Mouse (Mus musculus) C2C12 (cell line): ENCODE measurements at regions not wholly inside any gene's neighbourhood (a gene's known extent, or its start where the extent isn't known, plus 50 kb on each side); places are given as distances from the start of the nearest gene placed in this dataset.

Experiments
- H3K27me3 ChIP-seq: one replicate; pipeline ENCODE4 v1.6.1; 2011; ENCODE audit not compliant: control insufficient read depth, insufficient read depth, insufficient read length
- H3K36me3 ChIP-seq: one replicate; pipeline ENCODE4 v1.6.1; 2011; ENCODE audit not compliant: control insufficient read depth, insufficient read depth
- H3K4me3 ChIP-seq: one replicate; pipeline ENCODE4 v1.5.1; 2011; ENCODE audit warnings: mild to moderate bottlenecking, control low read depth; ENCODE audit not compliant: poor library complexity, insufficient read depth, severe bottlenecking
- H3K79me2 ChIP-seq: one replicate; pipeline ENCODE4 v1.6.1; 2011; ENCODE audit not compliant: control insufficient read depth, insufficient read depth
- H3K79me3 ChIP-seq: one replicate; pipeline ENCODE4 v1.6.1; 2011; ENCODE audit warnings: low read depth, control low read depth
- H3ac ChIP-seq: one replicate; pipeline ENCODE3; 2011; ENCODE audit warnings: low read depth; ENCODE audit not compliant: control insufficient read depth, insufficient read length
- CEBPB ChIP-seq: IDR thresholded peaks from one replicate; pipeline ENCODE4 v1.6.1; 2011; ENCODE audit warnings: low read depth, mild to moderate bottlenecking, control low read depth, moderate library complexity
- CTCF ChIP-seq: IDR thresholded peaks from one replicate; pipeline ENCODE4 v1.5.1; 2011; ENCODE audit not compliant: control insufficient read depth, insufficient read depth, insufficient read length
- FOSL1 ChIP-seq: IDR thresholded peaks from one replicate; pipeline ENCODE4 v1.8.0; 2011; ENCODE audit warnings: mild to moderate bottlenecking, low read length; ENCODE audit not compliant: poor library complexity, insufficient read depth, severe bottlenecking
- MAX ChIP-seq: IDR thresholded peaks from one replicate; pipeline ENCODE4 v1.6.1; 2011; ENCODE audit warnings: mild to moderate bottlenecking, control low read depth
- MYOD1 ChIP-seq: IDR thresholded peaks from one replicate; pipeline ENCODE4 v1.6.1; 2011; ENCODE audit warnings: low read depth; ENCODE audit not compliant: control insufficient read depth, insufficient read length
- MYOG ChIP-seq: IDR thresholded peaks from one replicate; pipeline ENCODE4 v1.6.1; 2011; ENCODE audit not compliant: control insufficient read depth, insufficient read length; ENCODE audit errors: extremely low read depth
- USF1 ChIP-seq: IDR thresholded peaks from one replicate; pipeline ENCODE4 v1.6.1; 2011; ENCODE audit warnings: low read depth, mild to moderate bottlenecking, control low read depth, moderate library complexity

DNA sequence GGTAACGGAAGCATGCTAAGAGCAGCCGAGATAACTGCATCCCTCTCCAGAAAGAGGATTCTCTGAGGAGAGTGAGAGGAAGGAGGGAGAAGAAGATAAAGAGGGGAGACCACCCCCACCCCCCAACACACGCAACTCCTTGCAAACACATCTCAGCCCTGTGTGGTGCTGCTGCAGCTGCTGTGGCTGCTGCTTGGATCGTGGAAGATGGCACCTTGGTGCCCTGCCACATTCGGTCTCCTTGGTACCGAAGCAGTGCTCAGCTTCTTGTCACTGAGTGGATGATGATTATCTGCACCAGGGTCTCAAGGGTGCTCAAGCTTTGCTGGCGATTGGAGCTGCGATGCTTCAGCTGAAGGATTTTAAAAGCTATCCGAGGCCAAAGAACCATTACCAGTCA lies 204.7 kb downstream of the Bcl11a start:
- H3K27me3 ChIP-seq = no peaks in the 10 kb centered on the region
- H3K4me3 ChIP-seq = no peak overlapping the region
- H3K36me3 ChIP-seq = no peaks in the 10 kb centered on the region
- TF ChIP-seq MAX (no peak), CEBPB (no peak), CTCF (no peak), MYOG (no peak), MYOD1 (no peak), FOSL1 (no peak), USF1 (no peak)
- no peak overlapping the region for H3ac ChIP-seq
- no peaks in the 10 kb centered on the region for H3K79me3 ChIP-seq
- H3K79me2 ChIP-seq = no peaks in the 10 kb centered on the region

DNA sequence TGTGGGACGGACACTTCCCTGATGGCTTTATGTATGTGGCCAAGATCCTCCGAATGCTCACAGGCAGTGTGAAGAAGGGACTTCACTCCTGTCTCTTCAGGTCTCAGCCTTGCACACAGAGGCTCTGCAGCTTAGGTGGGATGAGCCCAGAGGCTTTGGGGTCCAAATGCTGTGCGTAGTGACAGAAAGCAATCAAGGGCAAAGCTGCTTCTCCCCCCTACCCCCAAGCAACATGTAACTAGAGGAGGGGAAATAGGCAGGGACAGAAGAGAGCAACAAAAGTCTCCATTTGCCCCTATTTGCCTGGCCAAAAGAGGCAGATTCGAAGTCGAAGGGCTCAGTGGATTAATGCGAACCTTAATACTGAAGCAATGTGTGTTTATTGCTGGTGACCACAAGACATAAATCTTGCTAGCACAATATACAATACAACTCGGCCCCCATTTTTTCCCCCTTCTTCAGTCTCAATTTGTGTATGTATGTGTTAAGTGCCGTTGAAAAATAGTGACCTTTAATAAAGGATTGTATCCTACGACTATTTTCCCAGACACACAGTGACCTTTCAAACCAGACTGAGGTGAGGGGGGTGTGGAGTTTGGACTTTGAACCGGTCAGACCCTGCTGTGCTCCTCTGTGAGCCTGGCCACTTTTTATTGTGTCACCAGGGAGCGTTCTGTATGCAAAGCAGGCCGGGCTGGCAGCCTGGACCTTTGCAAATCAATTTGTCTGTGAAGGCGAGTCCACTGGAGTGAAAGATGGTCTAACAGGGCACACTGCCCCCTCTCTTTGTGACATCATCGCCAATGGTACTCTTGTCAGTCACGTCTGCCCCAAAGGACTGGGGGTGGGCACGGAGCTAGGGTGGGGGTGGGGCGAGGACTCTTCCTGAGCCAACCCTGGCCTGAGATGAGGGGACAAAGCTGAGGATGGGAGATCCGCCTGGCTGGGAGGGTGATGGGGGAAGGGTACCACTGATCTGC lies 208.6 kb downstream of the Bcl11a start:
- no peak for TF ChIP-seq MYOD1
- TF ChIP-seq FOSL1 = no peak
- TF ChIP-seq CEBPB = no peak
- TF ChIP-seq MAX = no peak
- no peak for TF ChIP-seq MYOG
- no peak for TF ChIP-seq CTCF
- no peak for TF ChIP-seq USF1
- Histone ChIP-seq H3K27me3 (no peaks in the 10 kb centered on the region), H3K36me3 (no peaks in the 10 kb centered on the region), H3K79me3 (no peaks in the 10 kb centered on the region), H3K4me3 (no peak overlapping the region), H3K79me2 (no peaks in the 10 kb centered on the region), H3ac (no peak overlapping the region)

DNA sequence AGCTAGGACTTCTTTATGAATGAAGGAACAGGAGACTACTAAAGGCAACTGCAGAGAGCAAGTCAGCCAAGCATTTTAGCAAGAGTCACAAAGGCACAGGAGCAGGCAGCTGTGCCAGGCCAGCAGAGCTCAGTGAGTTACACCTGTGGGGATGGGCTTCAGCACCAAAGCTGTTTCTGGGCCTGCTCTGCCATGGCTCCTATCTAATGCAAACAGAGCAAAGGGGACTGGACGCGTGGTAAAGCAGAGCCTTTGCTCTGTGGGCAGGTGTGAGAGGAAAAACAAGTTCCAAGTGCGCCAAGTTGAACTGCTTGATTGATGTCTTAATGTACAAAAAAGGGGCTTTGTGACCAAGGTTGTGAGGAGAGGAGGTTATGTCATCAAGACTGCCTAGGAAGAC lies 215.4 kb downstream of the Bcl11a start:
- H3K79me2 ChIP-seq = no peaks in the 10 kb centered on the region
- no peaks in the 10 kb centered on the region for H3K79me3 ChIP-seq
- no peak overlapping the region for H3ac ChIP-seq
- H3K4me3 ChIP-seq = no peak overlapping the region
- no peaks in the 10 kb centered on the region for H3K27me3 ChIP-seq
- no peaks in the 10 kb centered on the region for H3K36me3 ChIP-seq
- TF ChIP-seq CEBPB (no peak), MAX (no peak), FOSL1 (no peak), USF1 (no peak), MYOG (no peak), MYOD1 (no peak), CTCF (no peak)

DNA sequence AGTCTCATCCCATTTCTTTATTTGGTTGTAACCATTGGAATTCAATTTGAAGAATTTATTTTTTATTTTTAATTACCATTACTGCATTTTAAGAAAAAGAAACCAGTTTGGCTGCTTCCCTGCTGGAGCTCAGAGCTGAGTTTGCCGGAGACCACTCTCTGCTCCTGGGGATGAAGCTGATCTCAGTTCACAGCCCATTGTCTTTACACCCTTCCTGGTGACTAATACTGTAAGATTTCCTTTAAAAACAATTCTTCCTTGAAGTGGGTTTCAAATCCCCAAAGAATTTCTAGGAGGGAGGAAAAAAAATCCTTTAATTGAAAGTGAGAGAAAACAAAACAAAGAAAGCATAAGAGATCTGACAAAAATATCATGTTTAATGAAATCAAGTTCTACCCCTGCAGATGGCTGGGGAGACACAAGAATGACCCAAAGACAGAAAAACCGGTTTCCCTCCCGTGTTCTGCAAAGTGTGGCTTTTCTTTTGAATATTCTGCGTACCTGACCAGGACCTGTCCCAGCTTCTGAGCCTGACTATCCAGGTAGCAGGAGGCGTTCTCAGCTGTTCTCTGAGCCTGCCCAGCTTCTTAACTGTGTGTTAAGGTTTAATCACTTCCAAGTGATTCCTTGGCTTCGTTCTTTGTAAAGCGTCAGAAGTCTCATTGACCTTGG lies 216.1 kb downstream of the Bcl11a start:
- Histone ChIP-seq H3K27me3 (no peaks in the 10 kb centered on the region), H3K36me3 (no peaks in the 10 kb centered on the region), H3K79me3 (no peaks in the 10 kb centered on the region), H3K79me2 (no peaks in the 10 kb centered on the region), H3ac (no peak overlapping the region), H3K4me3 (no peak overlapping the region)
- TF ChIP-seq MYOG (no peak), CEBPB (no peak), MAX (no peak), USF1 (no peak)

DNA sequence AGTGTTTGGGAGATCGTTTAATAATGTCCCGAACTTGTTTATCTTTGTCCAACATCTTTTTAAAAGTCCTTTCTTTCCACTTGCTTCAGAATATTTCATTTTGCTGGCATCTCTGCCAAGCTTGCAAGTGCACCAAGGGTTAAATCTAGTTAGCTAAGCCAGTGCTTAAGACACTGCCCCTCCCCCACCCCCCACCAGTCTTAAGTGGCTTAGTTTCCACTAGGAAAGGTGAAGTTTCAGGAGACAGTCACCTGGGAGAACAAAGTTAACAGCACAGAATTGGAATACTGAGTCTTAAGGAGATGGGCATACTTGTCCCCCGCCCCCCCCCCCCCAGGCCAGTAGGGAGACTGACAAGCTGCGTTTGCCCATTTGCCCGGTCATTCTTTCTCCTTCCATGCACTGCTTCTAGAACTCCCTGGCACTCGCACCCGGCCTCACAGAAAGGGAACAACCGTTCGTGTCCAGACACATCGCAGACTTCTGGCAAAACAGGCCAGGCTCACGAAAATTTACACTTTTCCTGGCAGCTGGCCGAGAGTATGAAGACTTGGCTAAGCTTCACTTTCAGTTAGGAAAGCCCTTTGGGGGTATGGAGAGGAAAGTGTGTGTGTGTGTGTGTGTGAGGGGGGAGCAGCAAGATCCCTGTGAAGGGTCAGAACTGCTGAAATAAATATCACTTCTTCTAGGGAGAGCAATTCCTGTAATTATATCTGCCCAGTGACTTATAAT lies 219.2 kb downstream of the Bcl11a start:
- Histone ChIP-seq H3ac (no peak overlapping the region), H3K79me2 (no peaks in the 10 kb centered on the region), H3K4me3 (no peak overlapping the region), H3K27me3 (no peaks in the 10 kb centered on the region), H3K36me3 (no peaks in the 10 kb centered on the region), H3K79me3 (no peaks in the 10 kb centered on the region)
- TF ChIP-seq CTCF (no peak), FOSL1 (no peak), MYOG (no peak), USF1 (no peak), MAX (no peak), CEBPB (no peak), MYOD1 (no peak)
